Mouse (Mus musculus): ENCODE measurements around the gene Cttn.

Cttn gene

GRCm38 (mm10) chr7:144470545-144471059 lies at the start of gene Cttn:
Cttn (minus strand) TSS chr7:144471009.
- DNase-seq (ENCODE audit: low read depth): peak; percentile 48

GRCm38 (mm10) chr7:144519852-144520251 lies 49.0 kb upstream of the Cttn start:
- no peak for DNase-seq (ENCODE audit: low read depth)

GRCm38 (mm10) chr7:144516711-144517110 lies 45.9 kb upstream of the Cttn start:
- no peak for DNase-seq (ENCODE audit: low read depth)

GRCm38 (mm10) chr7:144509090-144509489 lies 38.3 kb upstream of the Cttn start:
- DNase-seq (ENCODE audit: low read depth): no peak

GRCm38 (mm10) chr7:144506807-144507206 lies 36.0 kb upstream of the Cttn start:
- DNase-seq (ENCODE audit: low read depth): no peak

GRCm38 (mm10) chr7:144503959-144504358 lies 33.1 kb upstream of the Cttn start:
- no peak for DNase-seq (ENCODE audit: low read depth)

GRCm38 (mm10) chr7:144492931-144493330 lies 22.1 kb upstream of the Cttn start:
- peak; percentile 43 for DNase-seq (ENCODE audit: low read depth)

- no peak for DNase-seq (ENCODE audit: low read depth)
These were observed 19.5 kb upstream of the Cttn start for GRCm38 (mm10) chr7:144490201-144490873.

GRCm38 (mm10) chr7:144489067-144489774 lies 18.4 kb upstream of the Cttn start:
- no peak for DNase-seq (ENCODE audit: low read depth)

GRCm38 (mm10) chr7:144480314-144480713 lies 9.5 kb upstream of the Cttn start:
- DNase-seq (ENCODE audit: low read depth): no peak

GRCm38 (mm10) chr7:144479569-144479968 lies 8.8 kb upstream of the Cttn start:
- no peak for DNase-seq (ENCODE audit: low read depth)

- DNase-seq (ENCODE audit: low read depth): no peak
These were observed 4.9 kb upstream of the Cttn start for GRCm38 (mm10) chr7:144475741-144476140.

- no peak for DNase-seq (ENCODE audit: low read depth)
These were observed 2.7 kb upstream of the Cttn start for GRCm38 (mm10) chr7:144473486-144473885.

- DNase-seq (ENCODE audit: low read depth): no peak
These were observed 294 bp upstream of the Cttn start for GRCm38 (mm10) chr7:144471103-144471502.

GRCm38 (mm10) chr7:144469908-144470544 lies 783 bp downstream of the Cttn start:
- no peak for DNase-seq (ENCODE audit: low read depth)

GRCm38 (mm10) chr7:144469181-144469641 lies 1.6 kb downstream of the Cttn start:
- DNase-seq (ENCODE audit: low read depth): no peak

- DNase-seq (ENCODE audit: low read depth): no peak
These were observed 2.1 kb downstream of the Cttn start for GRCm38 (mm10) chr7:144468741-144469140.

- no peak for DNase-seq (ENCODE audit: low read depth)
These were observed 8.2 kb downstream of the Cttn start for GRCm38 (mm10) chr7:144462577-144462976.

GRCm38 (mm10) chr7:144461246-144461902 lies 9.4 kb downstream of the Cttn start:
- DNase-seq (ENCODE audit: low read depth): no peak

- no peak for DNase-seq (ENCODE audit: low read depth)
These were observed 11.9 kb downstream of the Cttn start for GRCm38 (mm10) chr7:144458881-144459280.

GRCm38 (mm10) chr7:144450661-144451060 lies 20.1 kb downstream of the Cttn start:
- no peak for DNase-seq (ENCODE audit: low read depth)

Measured in c-Kit-positive CD71-positive TER-119-negative erythroid progenitor cells, embryonic 14.5 days (primary cell).